Mouse (Mus musculus): ENCODE measurements around the gene Nectin2.
A peak's percentile ranks its signal among the peaks of the same experiment; 100 is the strongest.
"Not testable (repeated sequence)": the region's sequence is repeated elsewhere in the genome, so short reads cannot be mapped to it uniquely, and the experiment has no call there.

Gene Nectin2

DNA sequence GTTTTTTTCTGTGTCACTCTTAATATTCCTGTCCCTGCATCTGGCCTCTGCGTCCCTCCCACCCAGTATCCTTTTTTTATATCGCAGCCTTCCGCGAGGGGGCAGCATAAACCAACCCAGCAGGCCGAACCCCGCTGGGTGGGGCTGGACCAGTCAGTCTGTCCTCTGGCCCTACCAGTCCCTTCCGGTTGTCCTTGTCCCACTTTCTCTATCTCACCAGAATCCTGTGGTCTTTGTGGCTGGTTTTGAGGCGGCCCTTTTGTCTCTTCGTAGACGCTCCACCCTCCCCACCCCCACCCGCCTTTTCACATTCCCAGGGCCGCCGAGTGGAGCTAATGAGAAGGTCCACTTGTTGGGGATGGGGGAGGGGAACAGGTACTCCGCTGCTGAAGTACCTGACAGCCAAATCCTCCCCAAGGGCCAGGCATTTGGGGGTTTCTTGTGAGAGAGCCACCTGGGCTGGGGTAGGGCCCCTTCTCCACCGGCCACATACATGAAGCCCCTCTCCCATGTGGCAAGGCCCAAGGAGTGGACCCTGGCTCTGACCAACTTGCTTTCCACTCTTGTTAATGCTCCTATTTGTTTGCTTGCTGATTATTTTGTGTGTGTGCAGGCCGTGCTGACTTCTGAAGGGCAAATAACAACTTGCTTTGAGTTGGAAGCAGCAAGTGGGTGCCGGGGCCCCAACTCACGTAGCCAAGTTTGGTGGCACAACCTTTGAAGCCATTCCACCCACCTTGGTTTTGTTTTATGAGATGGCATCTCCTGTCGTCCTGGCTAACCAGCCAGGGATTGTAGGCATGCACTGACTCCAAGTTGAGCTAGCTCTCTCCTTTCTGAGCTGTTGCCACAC, at the start of gene Nectin2:
Nectin2 (minus strand) TSS at position 267 of the 853 bp plus-strand sequence.
- peak; percentile 75 to 76 for DNase-seq

DNA sequence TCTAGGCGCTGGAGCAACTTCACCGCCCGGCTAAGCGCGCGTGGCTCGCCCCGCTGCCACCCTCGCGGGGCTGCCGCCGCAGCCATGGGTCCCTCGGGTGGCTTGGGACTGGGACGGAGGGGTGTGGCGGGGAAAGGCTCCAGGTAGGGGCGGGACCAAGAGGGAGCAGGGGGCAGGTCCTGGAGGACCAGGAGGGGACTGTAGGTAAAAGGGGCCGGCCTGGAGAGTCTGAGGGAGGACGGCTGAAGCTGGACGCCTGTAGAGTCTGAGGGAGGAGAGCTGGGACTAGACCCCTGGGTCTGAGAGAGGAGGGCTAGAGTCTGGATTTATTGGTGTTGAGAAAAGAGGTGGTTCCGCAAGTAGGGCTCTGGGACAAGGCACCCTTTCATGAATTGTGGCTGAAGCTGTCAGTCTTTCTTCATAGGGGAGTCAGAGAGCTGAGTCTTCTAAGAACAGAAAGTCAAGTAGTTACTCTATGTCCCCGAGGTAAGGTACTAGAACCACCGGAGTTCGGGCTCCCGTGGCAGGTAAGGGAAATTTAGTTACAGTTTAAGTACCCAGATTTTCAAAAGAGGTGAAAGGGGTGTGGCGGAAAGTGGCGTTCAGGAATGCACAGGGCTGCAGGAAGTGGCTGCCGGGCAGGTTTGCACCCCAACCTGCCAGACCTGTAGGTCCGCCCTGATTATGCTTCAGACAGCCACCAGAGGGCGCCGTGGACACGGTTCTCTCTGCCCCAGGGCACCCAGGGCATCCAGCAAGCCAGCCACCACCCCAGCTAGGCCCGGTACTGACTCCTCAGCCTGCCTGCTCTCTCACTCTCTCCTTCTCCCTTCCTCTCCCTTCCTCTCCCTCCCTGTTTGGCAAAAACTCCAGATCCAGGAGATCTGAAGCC, 46.7 kb upstream of the Nectin2 start, which contains the start of gene Cblc:
Cblc (minus strand) TSS at position 113 of the 892 bp plus-strand sequence.
- DNase-seq: peak; percentile 95

DNA sequence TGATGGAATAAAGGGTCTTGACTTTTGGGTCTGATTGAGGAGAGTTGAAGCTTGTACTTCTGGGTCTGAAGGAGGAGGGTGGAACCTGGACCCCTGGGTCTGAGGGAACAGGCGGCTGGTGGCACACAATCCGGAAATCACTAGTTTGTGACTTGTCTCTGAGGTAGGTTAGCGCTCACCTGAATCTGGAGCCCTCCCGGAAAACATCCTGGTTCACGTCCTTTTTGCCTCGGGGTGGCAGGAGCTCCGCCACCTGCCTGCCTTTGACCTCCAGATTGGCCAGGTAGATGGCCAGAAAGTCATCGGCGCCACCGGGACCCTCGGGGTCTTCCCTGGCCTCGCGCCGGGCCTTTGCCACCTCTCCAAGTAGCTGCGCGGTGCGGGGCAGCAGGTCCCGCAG, 46.0 kb upstream of the Nectin2 start:
- no peak for DNase-seq

DNA sequence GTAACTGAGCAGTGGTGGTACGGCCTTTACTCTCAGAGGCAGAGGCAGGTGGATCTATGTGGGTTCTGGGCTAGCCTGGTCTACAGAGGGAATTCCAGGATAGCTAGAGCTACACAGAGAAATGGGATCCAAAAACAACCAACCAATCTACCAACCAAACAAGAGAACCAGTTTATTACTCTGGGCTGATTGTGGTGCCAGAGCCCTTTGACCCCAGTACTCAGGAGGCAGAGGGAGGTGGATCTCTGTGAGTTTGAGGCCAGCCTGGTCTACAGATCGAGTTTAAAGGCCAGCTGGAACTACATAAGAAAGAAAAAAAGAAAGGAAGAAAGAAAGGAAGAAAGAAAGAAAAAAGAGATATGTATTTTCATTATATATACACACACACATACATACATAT, 45.0 kb upstream of the Nectin2 start:
- no peak for DNase-seq

DNA sequence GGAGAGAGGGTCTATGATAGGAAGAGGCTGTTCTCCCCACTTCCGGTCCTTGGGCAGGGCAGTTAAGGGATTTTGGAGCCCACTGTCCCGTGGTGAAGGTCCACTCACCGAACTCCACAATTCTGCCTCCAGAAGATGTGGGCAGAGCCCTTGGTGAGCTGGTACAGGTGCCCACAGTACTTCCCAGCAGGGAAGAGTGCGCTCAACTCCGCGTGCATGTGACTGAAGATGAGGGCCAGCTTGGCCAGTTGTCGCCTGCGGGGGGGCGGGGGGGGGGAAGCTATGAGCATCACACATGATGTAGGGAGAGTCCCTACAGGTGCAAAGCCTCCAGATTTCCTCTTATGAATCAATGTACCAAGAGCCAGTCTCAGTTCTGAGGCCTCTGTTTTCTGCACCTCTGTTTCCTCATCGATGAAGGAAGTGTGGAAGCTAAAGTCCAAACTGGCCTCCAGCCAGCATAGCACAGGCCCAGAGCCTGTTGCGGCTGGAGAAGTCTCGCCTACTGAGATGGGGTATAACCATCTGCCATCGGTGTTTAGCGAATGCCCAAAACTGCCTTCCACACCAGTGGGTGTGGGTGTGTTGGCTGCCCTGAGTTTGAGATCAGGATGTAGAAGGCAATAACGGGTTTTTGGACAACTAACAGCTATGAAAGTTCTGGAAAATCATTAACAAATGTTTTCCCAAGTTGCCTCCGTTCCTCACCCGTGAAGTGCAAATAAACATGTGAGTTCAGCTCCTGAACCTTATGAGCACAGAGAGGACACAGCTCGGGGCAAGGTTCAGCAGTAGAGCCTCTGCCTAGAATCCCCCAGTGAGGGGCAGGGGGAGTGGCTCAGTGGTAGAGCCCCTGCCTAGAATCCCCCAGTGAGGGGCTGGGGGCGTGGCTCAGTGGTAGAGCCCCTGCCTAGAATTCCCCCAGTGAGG, 42.7 kb upstream of the Nectin2 start:
- no peak for DNase-seq

DNA sequence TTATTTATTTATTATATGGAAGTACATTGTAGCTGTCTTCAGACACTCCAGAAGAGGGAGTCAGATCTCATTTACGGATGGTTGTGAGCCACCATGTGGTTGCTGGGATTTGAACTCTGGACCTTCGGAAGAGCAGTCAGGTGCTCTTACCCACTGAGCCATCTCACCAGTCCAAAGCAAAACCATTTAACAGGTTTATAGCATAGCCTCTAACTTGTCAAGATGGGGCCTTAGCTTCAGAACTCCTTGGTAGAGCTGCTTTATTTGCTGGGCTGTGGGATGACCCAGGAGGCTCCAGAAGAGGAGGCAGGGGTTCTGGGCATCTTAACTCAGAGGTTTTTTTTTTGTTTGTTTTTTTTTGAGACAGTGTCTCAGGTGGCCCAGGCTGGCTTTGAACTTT, 41.2 kb upstream of the Nectin2 start:
- DNase-seq: not testable (repeated sequence)

DNA sequence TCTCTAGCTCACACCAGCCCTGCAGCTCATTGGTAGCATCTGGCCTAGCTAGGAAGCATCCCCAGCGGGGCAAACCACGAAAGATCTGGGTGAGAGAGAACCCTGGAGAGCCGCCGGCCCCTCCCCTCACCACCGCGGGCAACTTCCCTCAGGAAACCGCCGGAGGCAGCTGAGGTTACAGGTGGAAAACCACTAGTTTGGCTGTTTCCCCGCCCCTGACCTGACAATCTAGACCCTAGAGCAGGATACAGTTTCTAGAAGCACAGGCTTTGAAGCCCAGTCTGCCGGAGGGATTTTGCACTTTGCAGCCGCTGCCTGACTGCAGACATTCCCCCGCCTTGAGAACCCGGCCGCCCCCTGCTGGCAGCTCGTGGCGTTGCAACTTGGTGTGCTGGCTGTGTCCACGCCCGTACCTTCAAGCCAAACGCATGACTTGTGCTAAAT, 39.6 kb upstream of the Nectin2 start:
- DNase-seq: peak; percentile 96

DNA sequence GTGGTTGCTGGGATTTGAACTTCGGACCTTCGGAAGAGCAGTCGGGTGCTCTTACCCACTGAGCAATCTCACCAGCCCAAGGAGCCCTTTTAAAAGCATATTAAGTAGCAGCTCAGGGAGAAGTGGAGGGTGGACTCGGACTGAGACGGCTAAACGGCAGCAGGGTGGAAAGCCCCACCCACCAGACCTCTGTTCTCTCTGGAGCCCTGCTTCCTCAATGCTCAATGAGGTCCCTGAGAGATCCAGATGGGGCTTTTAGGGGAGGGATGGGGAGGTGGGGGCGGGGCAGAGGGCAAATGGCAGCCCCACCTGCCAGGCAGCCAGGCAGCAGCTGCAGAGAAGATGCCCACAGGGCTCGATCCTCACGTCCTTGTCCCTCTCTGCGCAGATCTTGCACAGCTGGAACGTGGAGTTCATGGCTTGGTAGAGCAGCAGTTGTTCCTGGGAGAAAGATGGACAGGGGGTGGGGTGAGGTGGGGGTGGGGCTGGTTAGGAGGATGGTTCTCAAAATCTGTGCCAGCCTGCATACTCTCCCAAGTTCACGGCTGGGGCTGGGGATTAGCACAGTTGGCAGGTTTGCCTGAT, 35.7 kb upstream of the Nectin2 start:
- no peak for DNase-seq

DNA sequence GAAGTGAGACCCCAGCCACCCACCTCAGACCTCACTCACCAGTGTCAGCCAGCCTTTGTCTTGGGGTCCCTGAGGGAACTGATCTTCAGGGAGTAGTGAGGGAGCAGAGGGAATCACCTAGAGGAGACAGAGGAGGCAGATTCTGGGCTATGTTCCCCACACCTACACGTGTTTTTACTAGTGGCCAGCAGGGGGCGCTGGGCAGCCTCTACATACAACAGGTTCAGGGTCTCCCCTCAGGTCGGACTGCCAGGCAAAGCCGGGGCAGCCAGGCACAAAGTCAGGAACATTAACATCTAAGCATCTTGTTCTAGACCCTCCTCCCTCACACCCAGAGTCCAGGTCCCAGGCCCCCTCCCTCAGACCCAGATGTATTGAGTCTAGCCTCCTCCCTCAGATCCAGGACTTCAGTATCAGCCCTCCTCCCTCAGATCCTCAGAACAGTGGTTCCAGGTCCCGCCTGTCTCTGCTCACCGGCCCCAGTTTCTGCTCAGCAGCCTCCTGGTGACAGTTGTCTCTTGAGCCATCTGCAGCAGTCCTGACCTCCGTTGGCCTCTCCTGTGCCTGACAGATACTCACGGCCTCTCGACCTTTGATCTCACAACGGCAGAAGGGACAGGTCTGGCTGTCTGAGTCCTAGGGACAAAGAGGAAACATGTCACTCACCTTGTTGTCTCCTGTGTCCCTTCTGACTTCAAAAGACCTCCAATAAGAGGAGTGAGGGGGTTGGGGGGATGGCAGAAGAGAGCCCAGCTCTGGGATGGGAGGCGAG, 34.7 kb upstream of the Nectin2 start:
- peak; percentile 50 to 51 for DNase-seq

DNA sequence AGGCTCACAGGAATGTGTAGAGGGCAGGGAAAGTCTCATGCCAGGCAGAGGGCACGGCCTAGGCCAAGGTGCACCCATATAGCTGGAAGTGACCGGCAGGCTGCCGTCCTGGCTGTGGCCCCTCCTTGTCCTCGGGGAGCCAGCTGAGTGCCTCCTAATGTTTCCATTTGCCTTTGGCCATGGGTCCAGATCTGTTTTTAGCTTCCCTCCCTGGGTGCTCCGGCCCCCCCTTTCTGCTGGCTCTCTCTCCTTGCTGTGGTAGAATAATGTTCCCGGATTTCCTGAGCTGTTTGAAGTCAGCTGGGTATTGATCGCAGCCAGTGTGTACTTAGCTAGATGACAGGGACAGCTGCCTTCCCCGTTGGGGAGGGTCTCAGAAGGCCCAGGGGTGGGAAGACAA, 33.3 kb upstream of the Nectin2 start:
- DNase-seq: no peak

DNA sequence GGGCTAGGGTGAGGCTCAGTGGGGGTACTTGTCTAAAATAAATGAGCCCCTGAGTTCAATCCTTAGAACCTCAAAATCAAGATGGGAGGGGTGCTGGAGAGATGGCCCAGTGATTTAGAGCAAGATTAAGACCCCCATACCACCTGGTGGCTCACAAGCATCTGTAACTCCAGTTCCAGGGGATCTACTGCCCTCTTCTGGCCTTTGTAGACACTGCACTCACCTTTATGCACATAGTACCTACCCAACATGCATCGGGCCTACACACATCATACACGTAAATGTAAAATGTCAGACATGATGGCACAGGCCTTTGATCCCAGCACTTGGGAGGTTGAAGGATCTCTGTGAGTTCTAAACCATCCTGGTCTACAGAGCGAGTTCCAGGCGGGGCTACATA, 32.4 kb upstream of the Nectin2 start:
- DNase-seq: peak in 1 of 2 experiments; percentile 40

DNA sequence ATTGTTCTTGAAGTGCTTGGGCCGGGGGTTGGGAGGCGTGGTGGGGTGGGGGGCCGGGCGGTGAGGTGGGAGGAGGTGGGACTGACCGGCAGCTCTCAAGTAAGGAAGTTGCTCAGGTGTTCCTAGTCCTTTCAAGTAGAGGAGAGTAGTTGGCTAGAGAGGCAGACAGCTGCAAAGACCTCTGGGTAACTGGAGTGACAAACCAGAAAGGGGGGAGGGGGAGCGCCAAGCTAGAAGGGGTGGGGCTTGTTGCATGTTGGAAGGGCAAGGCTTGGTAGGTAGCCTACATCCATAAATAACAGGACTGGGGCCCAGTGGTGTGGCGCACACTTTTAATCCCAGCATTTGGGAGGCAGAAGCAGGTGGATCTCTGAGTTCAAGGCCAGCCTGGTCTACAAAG, 31.5 kb upstream of the Nectin2 start:
- DNase-seq: no peak

DNA sequence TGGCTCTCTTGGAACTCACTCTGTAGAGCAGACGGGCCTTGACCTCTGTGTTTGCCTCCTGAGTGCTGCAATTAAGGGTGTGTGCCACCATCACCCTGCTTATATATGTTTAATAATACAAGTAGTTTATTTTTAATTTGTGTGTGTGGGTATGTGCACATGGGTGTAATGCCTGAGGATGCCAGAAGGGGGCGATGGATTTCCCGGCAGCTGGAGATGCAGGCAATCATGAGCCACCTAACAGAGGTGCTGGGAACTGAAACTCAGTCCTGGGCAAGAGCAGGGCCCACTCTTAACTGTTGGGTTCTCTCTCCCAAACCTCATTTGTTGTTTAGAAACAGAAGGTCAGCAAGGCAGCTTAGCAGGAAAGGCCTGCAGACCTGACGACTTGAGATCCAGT, 29.6 kb upstream of the Nectin2 start:
- DNase-seq: peak in 1 of 2 experiments; percentile 21

DNA sequence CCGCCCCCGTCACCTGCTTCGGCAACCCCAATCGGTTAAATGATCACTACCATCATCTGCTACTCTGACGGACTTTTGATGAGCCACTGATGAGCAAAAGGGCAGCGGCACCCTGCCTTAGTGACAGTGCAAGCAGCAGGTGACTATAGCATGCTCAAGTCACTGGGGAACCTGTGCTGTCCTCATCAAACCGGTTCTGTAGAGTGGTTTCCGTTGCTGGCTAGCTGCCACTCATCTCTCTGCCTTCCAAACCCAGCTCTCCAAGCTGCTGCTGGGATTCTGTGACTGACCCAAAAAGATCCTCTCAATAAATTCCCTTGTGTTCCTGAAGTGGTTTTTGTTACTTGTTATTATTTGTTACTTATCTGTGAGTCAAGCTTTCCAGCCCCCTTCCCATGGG, 28.4 kb upstream of the Nectin2 start:
- no peak for DNase-seq

DNA sequence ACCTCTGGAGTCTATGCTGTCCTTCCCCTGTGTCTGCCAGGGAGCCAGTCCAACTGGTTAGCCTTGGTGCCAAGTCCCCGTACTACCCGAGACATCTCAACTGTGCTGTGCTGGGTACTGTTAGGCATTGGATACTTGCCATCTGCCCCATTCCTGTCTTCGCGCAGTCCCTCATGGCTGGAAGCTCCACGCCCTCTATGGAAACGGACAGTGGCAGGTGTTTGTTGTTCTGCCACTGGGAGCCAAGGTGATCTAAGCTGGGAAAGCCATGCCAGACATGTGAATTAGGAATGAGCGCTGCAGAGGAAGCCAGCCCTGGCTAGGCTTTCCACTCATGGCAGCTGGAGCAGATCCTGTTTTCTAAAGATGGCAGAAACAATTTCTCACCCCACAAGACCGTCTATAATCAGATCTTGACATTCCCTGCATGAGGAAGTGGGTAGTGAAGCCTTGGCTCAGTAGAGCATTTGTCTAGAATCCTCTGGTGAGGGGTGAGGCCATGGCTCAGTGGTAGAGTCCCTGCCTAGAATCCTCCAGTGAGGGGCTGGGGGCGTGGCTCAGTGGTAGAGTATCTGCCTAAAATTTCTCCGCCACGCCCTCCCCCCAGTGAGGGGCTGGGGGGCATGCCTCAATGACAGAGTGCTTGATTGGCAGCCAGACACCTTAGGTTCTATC, 26.9 kb upstream of the Nectin2 start:
- no peak for DNase-seq

DNA sequence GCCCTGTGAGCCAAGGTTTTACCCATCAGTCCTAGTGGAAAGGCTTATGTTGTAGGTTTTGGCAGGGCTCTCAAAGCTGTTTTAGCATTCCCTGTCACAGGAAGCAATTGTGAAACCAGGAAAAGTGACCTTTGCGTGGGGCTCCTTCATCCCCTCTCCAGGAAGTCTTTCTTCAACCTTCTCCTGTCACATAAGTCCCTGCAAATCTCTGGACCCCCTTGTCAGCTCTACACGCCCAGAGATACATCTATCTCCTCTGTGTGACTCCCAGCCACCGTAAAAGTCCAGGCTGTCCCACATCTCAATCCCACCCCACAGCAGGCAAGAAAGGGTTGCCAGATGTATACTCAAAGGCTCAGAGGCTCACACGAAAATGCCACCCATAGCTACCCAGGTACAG, 21.4 kb upstream of the Nectin2 start:
- no peak for DNase-seq

DNA sequence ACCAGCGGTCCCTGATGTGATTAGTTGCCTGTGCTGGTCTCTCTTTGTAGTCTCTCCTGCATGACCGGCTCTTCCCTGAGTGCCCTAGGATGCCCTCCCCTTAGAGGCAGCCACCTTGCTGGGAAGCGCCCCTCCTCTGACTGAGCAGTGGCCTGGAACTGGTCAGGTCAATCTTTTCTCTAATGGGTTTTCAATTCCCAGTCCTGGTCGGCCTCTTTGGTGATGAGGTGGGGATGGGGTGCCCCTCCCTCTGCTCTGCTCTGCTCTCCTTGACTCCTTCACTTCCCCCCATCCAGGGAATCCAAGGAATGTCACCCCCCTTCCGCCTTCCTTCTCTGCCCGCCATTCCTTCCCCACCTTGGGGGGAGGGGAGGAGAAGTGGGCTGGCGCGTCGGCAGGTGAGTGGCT, 20.7 kb upstream of the Nectin2 start, which contains the start of gene Bcam:
Bcam (minus strand) TSS at position 33 of the 408 bp plus-strand sequence.
- no peak for DNase-seq

DNA sequence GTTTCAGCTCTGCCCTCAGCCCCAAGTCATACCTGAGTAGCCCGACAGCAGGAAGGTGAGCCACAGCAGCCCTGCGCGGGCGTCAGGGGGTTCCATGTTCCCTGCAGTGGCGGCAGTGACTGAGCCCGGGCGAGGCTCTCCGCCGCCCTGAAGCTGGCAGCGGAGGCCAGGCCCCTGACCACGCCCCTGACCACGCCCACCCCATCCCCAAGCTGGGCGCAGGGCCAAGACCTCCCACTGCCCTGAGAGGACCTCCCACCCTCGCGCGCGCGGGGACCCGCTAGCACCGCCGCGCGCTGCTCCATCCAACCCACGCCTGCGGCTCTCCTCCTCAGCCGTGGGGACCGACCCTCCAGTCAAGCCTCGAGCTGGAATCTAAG, 20.1 kb upstream of the Nectin2 start:
- peak; percentile 58 to 59 for DNase-seq

DNA sequence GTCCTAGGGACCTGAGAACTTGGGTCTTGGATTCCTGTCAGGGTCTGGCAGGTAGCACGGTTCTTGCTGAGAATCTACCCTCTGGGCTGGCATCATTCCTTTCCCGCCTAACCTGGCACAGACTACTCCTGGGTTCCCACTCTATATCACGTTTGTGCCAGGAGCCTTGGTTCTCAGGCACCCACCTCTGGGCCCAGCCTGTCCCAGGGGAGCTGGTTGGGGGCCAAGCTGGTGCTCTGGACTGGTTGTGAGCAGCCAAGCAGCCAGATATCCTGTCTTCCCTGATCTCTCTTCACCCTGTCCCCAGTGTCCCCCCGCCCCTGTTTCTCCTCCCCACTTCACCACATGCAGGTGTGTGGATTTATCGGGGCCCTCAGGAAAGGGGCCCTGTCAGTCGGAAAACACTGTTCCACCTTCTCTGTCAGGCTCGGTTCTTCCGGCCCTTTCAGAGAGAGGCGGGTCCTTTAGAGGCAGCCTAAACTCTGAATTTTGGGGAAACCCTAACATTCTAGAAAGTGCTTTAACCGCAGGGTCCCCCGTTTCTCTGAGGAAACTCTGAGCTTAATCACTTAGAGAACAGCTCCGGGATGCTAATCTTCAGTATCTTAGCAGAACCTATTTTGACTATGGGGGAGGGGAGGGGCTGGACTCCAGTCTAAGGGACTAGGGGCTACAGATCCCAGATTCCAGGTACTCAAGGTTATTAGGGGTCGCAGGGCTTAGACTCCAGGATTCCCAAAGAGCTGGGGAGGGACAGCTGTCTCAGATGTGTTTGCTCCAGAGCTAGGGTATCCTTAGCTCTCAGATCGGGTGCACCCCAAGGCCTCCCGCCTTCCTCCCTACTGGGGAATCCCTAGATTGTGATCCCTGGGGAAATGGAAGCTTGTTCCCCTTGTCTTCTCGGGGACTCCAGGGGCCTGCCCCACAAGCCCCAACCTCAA, 19.4 kb upstream of the Nectin2 start:
- no peak for DNase-seq
